Mouse (Mus musculus) megakaryocyte, embryonic 14.5 days (primary cell): Measurements from ENCODE around the gene Gm10053.

Source experiments
- FLI1 ChIP-seq: IDR thresholded peaks from 2 replicates; pipeline ENCODE4 v1.6.1; 2012; ENCODE audit warnings: low read length, inconsistent platforms, mixed read lengths
- GATA1 ChIP-seq: IDR thresholded peaks from 3 replicates; pipeline ENCODE4 v1.6.1; 2012; ENCODE audit warnings: mixed read lengths, low read length, inconsistent platforms, borderline replicate concordance

DNA sequence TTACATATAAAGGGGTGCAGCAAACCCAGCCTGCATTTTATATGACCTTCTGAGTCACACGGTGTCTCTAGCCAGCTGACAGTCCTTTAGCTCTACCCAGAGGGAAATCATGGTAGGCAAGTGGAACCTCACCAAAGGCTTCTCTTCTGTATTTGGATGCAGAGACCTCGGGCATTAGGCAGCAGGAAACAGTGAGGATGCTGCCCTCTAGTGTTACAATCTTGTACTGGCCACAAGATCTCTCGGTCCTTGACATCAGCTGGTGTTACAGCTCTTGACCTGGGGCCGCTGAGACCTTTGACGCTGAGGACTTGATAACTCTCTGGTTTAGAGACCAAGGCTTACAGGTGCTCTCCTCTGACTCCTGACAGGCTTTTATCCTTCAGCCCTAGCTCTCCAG is 10.0 kb downstream of the Gm10053 start:
- TF ChIP-seq GATA1 (no peak), FLI1 (no peak)
